8 mouse cellular contexts compared by ENCODE assay signal in the genomic region with DNA sequence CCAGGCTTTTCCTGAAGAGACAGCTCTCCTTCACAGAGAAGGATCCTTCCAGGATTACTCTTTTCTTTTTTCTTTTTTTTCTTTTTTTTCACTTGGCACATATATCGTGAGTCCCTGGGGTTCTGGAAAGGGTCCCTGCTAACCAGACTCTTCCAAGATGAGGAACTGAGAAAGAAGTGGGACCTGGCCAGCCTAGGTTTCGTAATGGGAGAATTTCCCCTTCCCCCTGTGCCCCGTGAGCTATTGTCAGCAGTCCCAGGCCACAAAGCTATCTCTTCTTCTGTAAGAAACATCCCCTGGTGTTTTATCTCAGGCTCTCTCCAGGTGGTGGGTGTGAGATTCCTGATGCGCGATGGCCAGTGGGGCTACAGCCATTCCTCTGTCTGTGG. TPM values are rescaled to one million over a fixed set of nuclear protein-coding genes. Genes with fewer than 3 reads are reported as not detected.
DNase-seq lines count a peak whose midpoint lies in the region; ATAC-seq lines count a peak whose summit lies in the region.

No protein-coding gene starts in this region.

- H3K4me2 ChIP-seq in heart, embryonic 12.5 days, result peak overlapping the region; percentile 85
- peak overlapping the region; percentile 87; the same call in 1 of the 2 replicates for H3K4me2 ChIP-seq in intestine, embryonic 16.5 days (ENCODE audit: low read depth, low read length)
- H3K4me2 ChIP-seq in midbrain, embryonic 14.5 days (ENCODE audit: low read length), result peak overlapping the region; percentile 77

- no peak for DNase-seq in heart, adult 8-10 months (ENCODE audit: low spot score)
- DNase-seq in embryonic facial prominence, embryonic 10.5 days (ENCODE audit: low spot score), result no peak
- no peak for DNase-seq in midbrain, embryonic 14.5 days
- no peak for DNase-seq in adrenal gland, adult 8-10 months
- DNase-seq in spleen, postnatal 4 days (ENCODE audit: low spot score in 2 of 2), result no peak

- H3K4me3 ChIP-seq in heart, embryonic 12.5 days, result peak overlapping the region; percentile 58; the same call in 1 of the 2 replicates
- peak overlapping the region; percentile 67; the same call in 1 of the 2 replicates for H3K4me3 ChIP-seq in embryonic facial prominence, embryonic 10.5 days
- H3K4me3 ChIP-seq in intestine, embryonic 16.5 days (ENCODE audit: low read length), result no peak overlapping the region
- H3K4me3 ChIP-seq in midbrain, embryonic 14.5 days (replicated peaks; ENCODE audit: low read depth, low read length), result no peak overlapping the region

- WGBS in heart, embryonic 12.5 days, result 29% methylated on average over 5 of the region's 5 CpGs
- WGBS in embryonic facial prominence, embryonic 10.5 days, result 46% methylated on average over 5 of the region's 5 CpGs
- 64% methylated on average over 5 of the region's 5 CpGs for WGBS in intestine, embryonic 16.5 days
- 39% methylated on average over 5 of the region's 5 CpGs for WGBS in midbrain, embryonic 14.5 days

- H3K27me3 ChIP-seq in heart, embryonic 12.5 days (replicated peaks), result no peaks in the 10 kb centered on the region
- H3K27me3 ChIP-seq in embryonic facial prominence, embryonic 10.5 days (replicated peaks; ENCODE audit: low read depth, poor library complexity, severe bottlenecking), result no peaks in the 10 kb centered on the region
- no peaks in the 10 kb centered on the region for H3K27me3 ChIP-seq in intestine, embryonic 16.5 days (replicated peaks; ENCODE audit: control insufficient read depth, insufficient read depth, low read length)
- H3K27me3 ChIP-seq in midbrain, embryonic 14.5 days (ENCODE audit: control insufficient read depth, insufficient read depth, low read length), result no peaks in the 10 kb centered on the region

- H3K9me3 ChIP-seq in heart, embryonic 12.5 days (replicated peaks), result no peaks in the 10 kb centered on the region
- no peaks in the 10 kb centered on the region for H3K9me3 ChIP-seq in embryonic facial prominence, embryonic 10.5 days
- H3K9me3 ChIP-seq in intestine, embryonic 16.5 days (ENCODE audit: control insufficient read depth, low read length), result no peaks in the 10 kb centered on the region
- H3K9me3 ChIP-seq in midbrain, embryonic 14.5 days (ENCODE audit: control insufficient read depth, low read length), result no peaks in the 10 kb centered on the region

- peak overlapping the region; percentile 73; the same call in 1 of the 2 replicates for H3K9ac ChIP-seq in heart, embryonic 12.5 days
- no peak overlapping the region for H3K9ac ChIP-seq in intestine, embryonic 16.5 days (ENCODE audit: low read depth, low read length)
- no peak overlapping the region for H3K9ac ChIP-seq in midbrain, embryonic 14.5 days (replicated peaks; ENCODE audit: low read length)

- peaks cover 16% of the 10 kb centered on the region; the same call in 1 of the 2 replicates for H3K36me3 ChIP-seq in heart, embryonic 12.5 days
- peaks cover 28% of the 10 kb centered on the region for H3K36me3 ChIP-seq in embryonic facial prominence, embryonic 10.5 days (replicated peaks)
- 0 out of 2 replicates have a peak, but pooled peaks cover 1% of the 10 kb centered on the region for H3K36me3 ChIP-seq in intestine, embryonic 16.5 days (ENCODE audit: control insufficient read depth, insufficient read depth, low read length)
- H3K36me3 ChIP-seq in midbrain, embryonic 14.5 days (ENCODE audit: control insufficient read depth, insufficient read depth, low read length), result no peaks in the 10 kb centered on the region

- ATAC-seq in heart, embryonic 12.5 days (ENCODE audit: insufficient number of reproducible peaks, low FRiP score), result no peak
- ATAC-seq in intestine, embryonic 16.5 days, result no peak
- ATAC-seq in midbrain, embryonic 14.5 days (ENCODE audit: low FRiP score, low TSS enrichment), result no peak
- ATAC-seq in cerebellum, adult (ENCODE audit: insufficient number of reproducible peaks, low FRiP score, low TSS enrichment), result no peak

- peaks cover 38% of the 10 kb centered on the region for H3K4me1 ChIP-seq in heart, embryonic 12.5 days (replicated peaks)
- peaks cover 39% of the 10 kb centered on the region for H3K4me1 ChIP-seq in embryonic facial prominence, embryonic 10.5 days
- H3K4me1 ChIP-seq in intestine, embryonic 16.5 days (ENCODE audit: control insufficient read depth, insufficient read depth, low read length), result peaks cover 28% of the 10 kb centered on the region
- peaks cover 18% of the 10 kb centered on the region for H3K4me1 ChIP-seq in midbrain, embryonic 14.5 days (ENCODE audit: control insufficient read depth, insufficient read depth, low read length)

- H3K27ac ChIP-seq in heart, embryonic 12.5 days (ENCODE audit: poor library complexity, severe bottlenecking), result no peak overlapping the region
- H3K27ac ChIP-seq in embryonic facial prominence, embryonic 10.5 days (replicated peaks), result peak overlapping the region; percentile 87; the same call in 1 of the 2 replicates
- H3K27ac ChIP-seq in intestine, embryonic 16.5 days (ENCODE audit: low read length), result no peak overlapping the region
- no peak overlapping the region for H3K27ac ChIP-seq in midbrain, embryonic 14.5 days (replicated peaks; ENCODE audit: low read depth, low read length)

RNA-seq across cellular contexts. Expression of a gene that starts 0.6 kb away (rescaled TPM):
- polyA plus RNA-seq in heart, embryonic 12.5 days (2016; fragmentation: Nextera tagmentation; extraction: Ambion mirVana), result 95.9 and 101 TPM in 2 replicates
- total RNA-seq in heart, adult 8-10 months (2022), result 10 to 100 TPM; 23.2 to 31.4 (median 25.9) TPM
- polyA plus RNA-seq in embryonic facial prominence, embryonic 10.5 days (2016; fragmentation: Nextera tagmentation; extraction: Ambion mirVana), result 92.6 and 95.4 TPM in 2 replicates
- 381 and 448 TPM in 2 replicates for polyA plus RNA-seq in intestine, embryonic 16.5 days (2015; fragmentation: Nextera tagmentation; extraction: Ambion mirVana)
- 46.9 and 73.8 TPM in 2 replicates for polyA plus RNA-seq in midbrain, embryonic 14.5 days (2014; fragmentation: Nextera tagmentation; extraction: Ambion mirVana)
- 100 to 1,000 TPM; 162 to 226 (median 178) TPM for total RNA-seq in adrenal gland, adult 8-10 months (2022)

RNA-seq across cellular contexts. Expression of a gene that starts 11.1 kb away (rescaled TPM):
- polyA plus RNA-seq in heart, embryonic 12.5 days (2016; fragmentation: Nextera tagmentation; extraction: Ambion mirVana), result 7.5 and 13.8 TPM in 2 replicates
- 10 to 100 TPM in 1 of 4 experiments, 1 to 10 TPM in 3; 4.1 to 10.8 (median 6.5) TPM for total RNA-seq in heart, adult 8-10 months (2022)
- polyA plus RNA-seq in embryonic facial prominence, embryonic 10.5 days (2016; fragmentation: Nextera tagmentation; extraction: Ambion mirVana), result 4.3 and 5.2 TPM in 2 replicates
- 1.1 and 1.4 TPM in 2 replicates for polyA plus RNA-seq in intestine, embryonic 16.5 days (2015; fragmentation: Nextera tagmentation; extraction: Ambion mirVana)
- 0.45 and 0.46 TPM in 2 replicates for polyA plus RNA-seq in midbrain, embryonic 14.5 days (2014; fragmentation: Nextera tagmentation; extraction: Ambion mirVana)
- 1 to 10 TPM in 1 of 4 experiments, under 1 TPM in 3; 0.28 to 1.1 (median 0.76) TPM for total RNA-seq in adrenal gland, adult 8-10 months (2022)

RNA-seq across cellular contexts. Expression of a gene that starts 23.8 kb away (rescaled TPM):
- 89.3 and 94.0 TPM in 2 replicates for polyA plus RNA-seq in heart, embryonic 12.5 days (2016; fragmentation: Nextera tagmentation; extraction: Ambion mirVana)
- total RNA-seq in heart, adult 8-10 months (2022), result 10 to 100 TPM; 27.3 to 28.7 (median 28.4) TPM
- 195 and 208 TPM in 2 replicates for polyA plus RNA-seq in embryonic facial prominence, embryonic 10.5 days (2016; fragmentation: Nextera tagmentation; extraction: Ambion mirVana)
- polyA plus RNA-seq in intestine, embryonic 16.5 days (2015; fragmentation: Nextera tagmentation; extraction: Ambion mirVana), result 72.5 and 81.3 TPM in 2 replicates
- 107 and 121 TPM in 2 replicates for polyA plus RNA-seq in midbrain, embryonic 14.5 days (2014; fragmentation: Nextera tagmentation; extraction: Ambion mirVana)
- 10 to 100 TPM; 63.0 to 72.5 (median 65.3) TPM for total RNA-seq in adrenal gland, adult 8-10 months (2022)

RNA-seq across cellular contexts. Expression of a gene that starts 24.5 kb away (rescaled TPM):
- polyA plus RNA-seq in heart, embryonic 12.5 days (2016; fragmentation: Nextera tagmentation; extraction: Ambion mirVana), result 1,038 and 1,054 TPM in 2 replicates
- total RNA-seq in heart, adult 8-10 months (2022), result 1,000 to 10,000 TPM; 1,537 to 1,974 (median 1,684) TPM
- 555 and 612 TPM in 2 replicates for polyA plus RNA-seq in embryonic facial prominence, embryonic 10.5 days (2016; fragmentation: Nextera tagmentation; extraction: Ambion mirVana)
- 775 and 798 TPM in 2 replicates for polyA plus RNA-seq in intestine, embryonic 16.5 days (2015; fragmentation: Nextera tagmentation; extraction: Ambion mirVana)
- polyA plus RNA-seq in midbrain, embryonic 14.5 days (2014; fragmentation: Nextera tagmentation; extraction: Ambion mirVana), result 771 and 1,008 TPM in 2 replicates
- total RNA-seq in adrenal gland, adult 8-10 months (2022), result 100 to 1,000 TPM; 372 to 569 (median 481) TPM

RNA-seq across cellular contexts. Expression of a gene that starts 33.4 kb away (rescaled TPM):
- 136 and 137 TPM in 2 replicates for polyA plus RNA-seq in heart, embryonic 12.5 days (2016; fragmentation: Nextera tagmentation; extraction: Ambion mirVana)
- total RNA-seq in heart, adult 8-10 months (2022), result 10 to 100 TPM; 49.9 to 68.8 (median 58.7) TPM
- 121 and 133 TPM in 2 replicates for polyA plus RNA-seq in embryonic facial prominence, embryonic 10.5 days (2016; fragmentation: Nextera tagmentation; extraction: Ambion mirVana)
- polyA plus RNA-seq in intestine, embryonic 16.5 days (2015; fragmentation: Nextera tagmentation; extraction: Ambion mirVana), result 119 and 134 TPM in 2 replicates
- 98.4 and 110 TPM in 2 replicates for polyA plus RNA-seq in midbrain, embryonic 14.5 days (2014; fragmentation: Nextera tagmentation; extraction: Ambion mirVana)
- 100 to 1,000 TPM in 2 of 4 experiments, 10 to 100 TPM in 2; 86.1 to 126 (median 107) TPM for total RNA-seq in adrenal gland, adult 8-10 months (2022)

Comparison
In these comparisons a context has a peak if more than half of its experiments do, and no peak if none do; other contexts are left out.
1. H3K4me3 ChIP-seq: peak in heart, embryonic 12.5 days (single experiment) and embryonic facial prominence, embryonic 10.5 days (single experiment); none in intestine, embryonic 16.5 days (single experiment) and midbrain, embryonic 14.5 days (single experiment).
2. Peak in every context shown above with its lines, with median percentiles within 50 percentile points of each other: H3K4me2 ChIP-seq.